Mouse (Mus musculus) ES-Bruce4 (cell line): Measurements from ENCODE around the gene Psap.

Experiments
- CTCF ChIP-seq: IDR thresholded peaks from one replicate; pipeline ENCODE4 v1.8.1; 2011; ENCODE audit warnings: low read depth, low read length
- POLR2A ChIP-seq: IDR thresholded peaks from one replicate; pipeline ENCODE4 v1.8.1; 2011; ENCODE audit warnings: low read length; ENCODE audit not compliant: insufficient read depth

DNA sequence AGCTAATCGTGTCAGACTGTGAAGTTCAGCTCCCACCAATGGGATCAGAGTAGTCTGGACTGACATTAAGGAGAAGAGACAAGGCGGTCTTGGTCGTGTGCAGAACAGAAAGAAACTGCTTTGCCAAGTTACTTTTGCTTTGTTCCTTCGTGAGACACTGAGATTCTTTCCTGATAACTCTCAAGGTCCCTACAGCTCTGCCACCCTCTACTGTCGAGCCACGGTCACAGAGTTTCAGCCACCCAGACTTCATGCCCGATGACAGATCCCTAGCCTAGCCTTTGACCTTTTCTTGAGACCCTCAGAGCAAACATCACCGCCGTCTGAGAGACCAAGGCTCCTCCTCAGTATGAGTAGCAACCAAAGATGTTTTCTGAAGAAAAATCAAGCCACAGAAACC is 43.4 kb upstream of the Psap start:
- TF ChIP-seq CTCF (no peak), POLR2A (no peak)
